Mouse (Mus musculus) leukemia stem cell, adult 10-12 weeks (primary cell): ENCODE measurements around the gene Phf1. TPM values are rescaled to one million over a fixed set of nuclear protein-coding genes. Genes with fewer than 3 reads are reported as not detected.

Experiments used
- polyA plus RNA-seq: library from polyadenylated mRNA; stranded (reverse); fragments of >175 nt; gene quantifications from 2 replicates; pipeline ENCODE4 v1.2.3, GENCODE M21; 2012; ENCODE audit warnings: low replicate concordance

Gene Phf1
- polyA plus RNA-seq = 114 and 222 TPM in 2 replicates

DNA sequence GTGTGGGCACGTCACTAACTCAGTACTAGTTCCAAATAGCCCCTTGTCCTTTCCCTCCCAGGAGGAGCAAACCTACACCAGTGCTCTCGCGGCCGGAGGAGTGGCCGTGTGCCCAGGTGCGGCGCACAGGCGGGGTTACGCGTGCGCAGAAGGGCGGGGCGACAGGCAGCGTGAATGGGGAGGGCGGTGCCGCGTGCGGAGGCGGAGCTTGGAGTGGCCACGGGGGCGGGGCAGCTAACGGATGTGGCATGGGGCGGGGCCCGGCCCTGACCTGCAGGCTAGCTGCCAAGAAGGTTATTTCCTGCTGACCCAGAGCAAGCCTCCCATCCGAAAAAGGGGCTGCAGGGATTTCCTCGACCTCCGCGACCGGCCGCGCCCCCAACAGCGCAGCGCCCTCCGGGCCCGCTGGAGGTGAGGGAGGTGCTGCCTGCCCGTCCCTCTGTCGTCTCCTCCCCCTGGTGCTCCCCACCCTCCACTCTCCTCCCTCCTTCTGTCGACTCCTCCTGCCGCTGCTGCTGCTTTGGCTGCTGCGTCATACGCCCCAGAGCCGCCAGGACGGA, at the start of gene Phf1:
TSS of gene Phf1 (plus strand) at position 214 of the 560 bp plus-strand sequence.

DNA sequence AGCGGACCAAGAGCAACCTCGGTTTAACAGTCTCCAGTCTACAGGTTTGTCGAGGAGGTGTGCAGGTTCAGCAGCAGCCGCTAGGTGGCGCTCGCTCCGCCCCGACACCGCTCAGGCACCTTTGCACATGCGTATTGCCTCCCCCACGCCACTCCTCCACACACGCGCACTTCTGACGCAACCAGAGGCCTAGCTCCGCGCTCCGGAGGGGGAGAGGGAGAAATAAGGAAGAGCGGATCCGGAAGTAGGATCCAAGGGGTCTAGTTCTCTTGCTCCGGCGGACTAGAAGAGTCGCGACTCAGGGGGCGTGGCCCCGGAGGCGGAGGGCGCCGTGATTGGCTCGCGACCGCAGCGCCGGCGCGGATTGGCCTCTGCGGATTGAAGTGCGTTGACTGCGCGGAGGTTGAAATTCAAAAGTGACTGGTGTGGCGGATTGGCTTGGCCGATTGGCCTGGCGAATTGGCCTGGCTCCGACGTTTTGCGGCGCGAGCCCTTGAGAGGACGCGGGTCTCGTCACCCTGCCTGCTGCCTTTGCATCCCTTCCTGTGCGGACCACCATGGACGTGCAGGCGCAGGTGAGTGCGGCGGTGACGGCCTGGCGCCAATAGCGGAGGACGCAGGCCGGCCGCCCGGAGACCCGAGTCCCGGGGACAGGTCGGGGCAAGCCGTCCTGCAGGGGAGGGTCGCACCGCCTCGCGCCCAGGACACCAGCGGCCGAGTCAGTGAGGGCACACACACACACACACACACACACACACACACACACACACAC, 16.0 kb upstream of the Phf1 start, which contains the start of gene Kifc5b:
TSS of gene Kifc5b (plus strand) at position 381 of the 772 bp plus-strand sequence.

DNA sequence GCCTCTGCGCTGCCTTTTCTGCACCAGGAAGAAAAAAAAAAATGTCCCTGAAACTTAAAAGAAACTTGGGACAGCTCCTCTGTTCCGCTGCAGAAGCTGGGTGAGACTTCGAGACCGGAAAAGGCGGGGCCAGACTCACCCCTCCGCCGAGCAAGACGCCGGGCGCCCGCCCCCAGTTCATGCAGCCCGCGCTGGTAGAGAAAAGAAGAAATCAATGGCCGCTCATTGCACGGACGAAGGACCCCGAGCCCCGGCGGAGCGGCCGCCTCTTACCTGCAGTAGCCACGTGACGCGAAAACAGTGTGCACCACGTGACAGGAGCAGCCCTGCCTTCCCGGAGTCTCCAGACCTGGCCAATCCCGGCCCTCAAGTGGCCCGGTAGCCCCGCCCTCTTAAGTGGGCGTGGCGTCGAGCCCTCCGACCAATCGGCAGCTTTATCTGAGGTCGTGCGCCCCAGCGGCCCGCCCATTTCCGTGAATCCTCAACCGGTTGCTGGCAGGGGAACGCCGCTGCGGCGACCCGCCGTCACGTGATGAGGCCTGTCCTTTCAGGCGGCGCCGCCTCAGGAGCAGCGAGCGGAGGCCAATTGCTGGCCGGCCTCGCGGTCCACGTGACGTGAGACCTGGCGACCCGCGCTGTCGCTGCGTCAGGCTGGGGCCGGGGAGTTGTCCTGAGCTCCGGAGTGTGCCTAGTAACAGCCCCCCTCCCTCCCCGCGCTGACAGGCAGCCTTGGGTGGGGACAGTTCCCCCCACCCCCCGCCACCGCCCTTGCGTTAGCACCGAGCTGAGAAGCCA, 6.5 kb downstream of the Phf1 start, which contains the start of gene Cuta:
TSS of gene Cuta (minus strand) at position 392 of the 795 bp plus-strand sequence.

GRCm38 (mm10) chr17:26941031-26941789, 8.4 kb downstream of the Phf1 start, which contains the start of gene Syngap1:
Gene Syngap1 (plus strand): TSS chr17:26941253.

GRCm38 (mm10) chr17:26972703-26973574, 40.1 kb downstream of the Phf1 start, which contains the start of gene Zbtb9:
Gene Zbtb9 (plus strand): TSS chr17:26973167.

Other genes starting within 250 kb of the Phf1 start
- 0.70 and 3.6 TPM in 2 replicates for gene Crebrf, start 217.4 kb upstream of the Phf1 start, polyA plus RNA-seq
- gene Bnip1, start 152.0 kb upstream of the Phf1 start, polyA plus RNA-seq = 22.8 and 25.2 TPM in 2 replicates
- gene Nkx2-5, start 88.0 kb upstream of the Phf1 start, polyA plus RNA-seq = 3.5 and 5.3 TPM in 2 replicates
- 31.2 and 34.1 TPM in 2 replicates for gene Kifc5b, start 16.0 kb upstream of the Phf1 start, polyA plus RNA-seq
- gene Cuta, start 6.5 kb downstream of the Phf1 start, polyA plus RNA-seq = 267 and 527 TPM in 2 replicates
- gene Syngap1, start 8.2 kb downstream of the Phf1 start, polyA plus RNA-seq = 52.4 and 56.2 TPM in 2 replicates
- gene Zbtb9, start 40.1 kb downstream of the Phf1 start, polyA plus RNA-seq = 7.7 and 10.5 TPM in 2 replicates
- gene Bak1, start 96.0 kb downstream of the Phf1 start, polyA plus RNA-seq = 126 and 276 TPM in 2 replicates
- gene Itpr3, start 124.3 kb downstream of the Phf1 start, polyA plus RNA-seq = 8.7 and 17.8 TPM in 2 replicates
- gene Uqcc2, start 200.9 kb downstream of the Phf1 start, polyA plus RNA-seq = 54.2 and 97.2 TPM in 2 replicates
- 0.12 TPM in 1 of 2 replicates, not detected in the other for gene Ip6k3, start 234.7 kb downstream of the Phf1 start, polyA plus RNA-seq